Mouse (Mus musculus) hindbrain, embryonic 12.5 days (tissue): ENCODE data around the gene A630095N17Rik. TPM values are rescaled to one million over a fixed set of nuclear protein-coding genes. Genes with fewer than 3 reads are reported as not detected.

Experiments used
- ATAC-seq: fragments of 200-750 bp; cut with Nextera tagmentation; 2 replicates; pipeline ENCODE4 v1.8.0; 2017; ENCODE audit warnings: moderate TSS enrichment; ENCODE audit not compliant: low FRiP score
- H3K27ac ChIP-seq: fragments of 300-500 bp; sonication (generic); 2 replicates; pipeline ENCODE4 v1.5.1; 2016; ENCODE audit warnings: mild to moderate bottlenecking
- H3K27me3 ChIP-seq: fragments of 300-500 bp; sonication (generic); 2 replicates; pipeline ENCODE4 v1.6.1; 2016; ENCODE audit warnings: mild to moderate bottlenecking
- H3K36me3 ChIP-seq: fragments of 300-500 bp; sonication (generic); 2 replicates; pipeline ENCODE4 v1.6.1; 2016; ENCODE audit warnings: mild to moderate bottlenecking
- H3K4me1 ChIP-seq: fragments of 300-500 bp; sonication (generic); 2 replicates; pipeline ENCODE4 v1.6.1; 2016
- H3K4me2 ChIP-seq: fragments of 300-500 bp; sonication (generic); replicated peaks from 2 replicates; pipeline ENCODE4 v1.6.1; 2016; ENCODE audit warnings: mild to moderate bottlenecking
- H3K4me3 ChIP-seq: fragments of 300-500 bp; sonication (generic); 2 replicates; pipeline ENCODE4 v1.5.1; 2016; ENCODE audit warnings: mild to moderate bottlenecking
- H3K9ac ChIP-seq: fragments of 300-500 bp; sonication (generic); 2 replicates; pipeline ENCODE4 v1.6.1; 2016; ENCODE audit warnings: mild to moderate bottlenecking, moderate library complexity
- H3K9me3 ChIP-seq: fragments of 300-500 bp; sonication (generic); replicated peaks from 2 replicates; pipeline ENCODE4 v1.6.1; 2016; ENCODE audit warnings: mild to moderate bottlenecking
- WGBS: fragments of 180-500 bp; shearing (Covaris S2); methylation state at CpG from one replicate; pipeline ENCODE4 v1.1.7; 2016; 5-methylcytosine and 5-hydroxymethylcytosine counted together
- polyA plus RNA-seq: library from polyadenylated mRNA; unstranded; fragments of >200 nt; fragmentation: Nextera tagmentation; extraction: Ambion mirVana; gene quantifications from 2 replicates; pipeline ENCODE4 v1.2.1, GENCODE M21; 2016

Gene A630095N17Rik
- polyA plus RNA-seq, 1 experiment from 2014 or later = not detected

- Histone ChIP-seq H3K27me3 (peaks cover 72% of the 10 kb centered on the region), H3K9me3 (no peaks in the 10 kb centered on the region), H3K4me2 (peak overlapping the region; percentile 91), H3K36me3 (peaks cover 21% of the 10 kb centered on the region), H3K9ac (peak overlapping the region; percentile 32; the same call in 1 of the 2 replicates), H3K27ac (no peak overlapping the region), H3K4me3 (peak overlapping the region; percentile 49), H3K4me1 (peaks cover 17% of the 10 kb centered on the region)
- peak; percentile 58 for ATAC-seq
- 2% methylated on average over 38 of the region's 38 CpGs for WGBS
Observed at GRCm38 (mm10) chr1:75218227-75219001, 13.5 kb downstream of the A630095N17Rik start.

- peaks cover 27% of the 10 kb centered on the region for H3K36me3 ChIP-seq
- H3K9me3 ChIP-seq = no peaks in the 10 kb centered on the region
- peak overlapping the region; percentile 91 for H3K4me2 ChIP-seq
- no peak overlapping the region for H3K9ac ChIP-seq
- H3K4me1 ChIP-seq = peaks cover 17% of the 10 kb centered on the region
- H3K4me3 ChIP-seq = peak overlapping the region; percentile 49; the same call in 1 of the 2 replicates
- WGBS = 6% methylated on average over 6 of the region's 6 CpGs
- ATAC-seq = no peak
- H3K27ac ChIP-seq = no peak overlapping the region
- H3K27me3 ChIP-seq = peaks cover 72% of the 10 kb centered on the region
Observed at GRCm38 (mm10) chr1:75217893-75218226, 14.0 kb downstream of the A630095N17Rik start.

GRCm38 (mm10) chr1:75216797-75217585 is 14.9 kb downstream of the A630095N17Rik start:
- peaks cover 24% of the 10 kb centered on the region for H3K4me1 ChIP-seq
- no peaks in the 10 kb centered on the region for H3K9me3 ChIP-seq
- ATAC-seq = no peak
- H3K9ac ChIP-seq = no peak overlapping the region
- no peak overlapping the region for H3K4me2 ChIP-seq
- peaks cover 66% of the 10 kb centered on the region for H3K27me3 ChIP-seq
- H3K4me3 ChIP-seq = no peak overlapping the region
- H3K27ac ChIP-seq = no peak overlapping the region
- WGBS = 79% methylated on average over 13 of the region's 13 CpGs
- H3K36me3 ChIP-seq = peaks cover 34% of the 10 kb centered on the region

GRCm38 (mm10) chr1:75215785-75216184 is 16.1 kb downstream of the A630095N17Rik start:
- 95% methylated on average over 9 of the region's 9 CpGs for WGBS
- no peak overlapping the region for H3K9ac ChIP-seq
- H3K36me3 ChIP-seq = peaks cover 37% of the 10 kb centered on the region
- no peak overlapping the region for H3K27ac ChIP-seq
- no peaks in the 10 kb centered on the region for H3K9me3 ChIP-seq
- no peak overlapping the region for H3K4me3 ChIP-seq
- peaks cover 33% of the 10 kb centered on the region for H3K4me1 ChIP-seq
- ATAC-seq = no peak
- peaks cover 53% of the 10 kb centered on the region for H3K27me3 ChIP-seq
- H3K4me2 ChIP-seq = no peak overlapping the region

- Histone ChIP-seq H3K9me3 (no peaks in the 10 kb centered on the region), H3K4me2 (no peak overlapping the region), H3K36me3 (peaks cover 37% of the 10 kb centered on the region), H3K4me3 (no peak overlapping the region), H3K27me3 (peaks cover 44% of the 10 kb centered on the region), H3K27ac (no peak overlapping the region), H3K4me1 (peaks cover 37% of the 10 kb centered on the region), H3K9ac (no peak overlapping the region)
- no peak for ATAC-seq
- 75% methylated on average over 5 of the region's 5 CpGs for WGBS
Observed at GRCm38 (mm10) chr1:75214886-75215285, 17.0 kb downstream of the A630095N17Rik start.

- no peak overlapping the region for H3K4me2 ChIP-seq
- ATAC-seq = no peak
- H3K4me1 ChIP-seq = peaks cover 37% of the 10 kb centered on the region
- no peaks in the 10 kb centered on the region for H3K9me3 ChIP-seq
- no peak overlapping the region for H3K9ac ChIP-seq
- peaks cover 37% of the 10 kb centered on the region for H3K36me3 ChIP-seq
- H3K27me3 ChIP-seq = peaks cover 42% of the 10 kb centered on the region
- H3K4me3 ChIP-seq = no peak overlapping the region
- no peak overlapping the region for H3K27ac ChIP-seq
- WGBS = 61% methylated on average over 2 of the region's 2 CpGs
Observed at GRCm38 (mm10) chr1:75214442-75214841, 17.5 kb downstream of the A630095N17Rik start.

GRCm38 (mm10) chr1:75213096-75213495 is 18.8 kb downstream of the A630095N17Rik start:
- Histone ChIP-seq H3K4me1 (peaks cover 36% of the 10 kb centered on the region), H3K9ac (no peak overlapping the region), H3K27me3 (peaks cover 37% of the 10 kb centered on the region), H3K36me3 (peaks cover 37% of the 10 kb centered on the region), H3K4me3 (no peak overlapping the region), H3K9me3 (no peaks in the 10 kb centered on the region), H3K4me2 (no peak overlapping the region), H3K27ac (no peak overlapping the region)
- 97% methylated on average over 7 of the region's 7 CpGs for WGBS
- no peak for ATAC-seq

GRCm38 (mm10) chr1:75212542-75212941 is 19.4 kb downstream of the A630095N17Rik start:
- H3K4me2 ChIP-seq = 0 out of 2 replicates have a peak overlapping the region, but pooled peaks have one; percentile 86
- peaks cover 37% of the 10 kb centered on the region for H3K36me3 ChIP-seq
- H3K27ac ChIP-seq = no peak overlapping the region
- peaks cover 32% of the 10 kb centered on the region for H3K27me3 ChIP-seq
- H3K9me3 ChIP-seq = no peaks in the 10 kb centered on the region
- peaks cover 36% of the 10 kb centered on the region for H3K4me1 ChIP-seq
- no peak overlapping the region for H3K4me3 ChIP-seq
- no peak overlapping the region for H3K9ac ChIP-seq
- ATAC-seq = no peak
- 82% methylated on average over 4 of the region's 4 CpGs for WGBS

- Histone ChIP-seq H3K36me3 (peaks cover 37% of the 10 kb centered on the region), H3K4me1 (peaks cover 36% of the 10 kb centered on the region), H3K9ac (peak overlapping the region; percentile 92), H3K4me3 (peak overlapping the region; percentile 77), H3K27ac (no peak overlapping the region), H3K9me3 (no peaks in the 10 kb centered on the region), H3K4me2 (peak overlapping the region; percentile 86), H3K27me3 (peaks cover 18% of the 10 kb centered on the region)
- WGBS = 12% methylated on average over 17 of the region's 17 CpGs
- peak; percentile 27; the same call in 1 of the 2 replicates for ATAC-seq
Observed at GRCm38 (mm10) chr1:75211141-75211708, 20.7 kb downstream of the A630095N17Rik start.

GRCm38 (mm10) chr1:75210136-75211087 is 21.5 kb downstream of the A630095N17Rik start, which contains the start of the genes Glb1l and Stk16:
Glb1l (minus strand) TSS chr1:75210813.
Stk16 (plus strand) TSS chr1:75210838.
- H3K4me3 ChIP-seq = peak within 1 kb of the TSS; percentile 77
- peak within 1 kb of the TSS; percentile 86 for H3K4me2 ChIP-seq
- 6% methylated on average over 42 of the region's 42 CpGs for WGBS
- H3K27me3 ChIP-seq = peaks cover 10% of the 10 kb centered on the region
- peaks cover 36% of the 10 kb centered on the region for H3K4me1 ChIP-seq
- H3K36me3 ChIP-seq = peaks cover 36% of the 10 kb centered on the region
- ATAC-seq = peak; percentile 91
- H3K27ac ChIP-seq = no peak within 1 kb of the TSS
- peak within 1 kb of the TSS; percentile 92 for H3K9ac ChIP-seq
- H3K9me3 ChIP-seq = no peaks in the 10 kb centered on the region

- peak overlapping the region; percentile 86 for H3K4me2 ChIP-seq
- peaks cover 23% of the 10 kb centered on the region for H3K36me3 ChIP-seq
- 14% methylated on average over 34 of the region's 34 CpGs for WGBS
- peak overlapping the region; percentile 25 for H3K4me3 ChIP-seq
- no peak overlapping the region for H3K27ac ChIP-seq
- H3K4me1 ChIP-seq = peaks cover 36% of the 10 kb centered on the region
- H3K9me3 ChIP-seq = no peaks in the 10 kb centered on the region
- H3K9ac ChIP-seq = peak overlapping the region; percentile 44
- ATAC-seq = no peak
- H3K27me3 ChIP-seq = peaks cover 10% of the 10 kb centered on the region
Observed at GRCm38 (mm10) chr1:75208967-75209678, 22.8 kb downstream of the A630095N17Rik start.
